Mouse (Mus musculus) spleen, adult 2 months (tissue): Measurements from ENCODE around the gene Farp1. TPM values are rescaled to one million over a fixed set of nuclear protein-coding genes. Genes with fewer than 3 reads are reported as not detected.

Experiments
- DNase-seq, 2 experiments: peaks; one replicate each; pipeline versions ENCODE4 v3.0.0 to v3.0.0-alpha.2; 2012 to 2021; ENCODE audit warnings: low spot score in 2 of 2, low read depth in 1 of 2
- H3K27ac ChIP-seq: fragments of 200-500 bp; 2 replicates; pipeline ENCODE4 v1.5.1; 2012; ENCODE audit warnings: low read length, inconsistent platforms; ENCODE audit not compliant: insufficient read depth
- H3K27me3 ChIP-seq: fragments of 200-500 bp; 2 replicates; pipeline ENCODE4 v1.6.1; 2012; ENCODE audit warnings: mild to moderate bottlenecking, moderate library complexity, low read length, inconsistent platforms; ENCODE audit not compliant: control insufficient read depth, insufficient read depth
- H3K36me3 ChIP-seq: fragments of 200-500 bp; 2 replicates; pipeline ENCODE4 v1.6.1; 2012; ENCODE audit warnings: mild to moderate bottlenecking, low read length, inconsistent platforms; ENCODE audit not compliant: control insufficient read depth, insufficient read depth
- H3K4me1 ChIP-seq: fragments of 200-500 bp; 2 replicates; pipeline ENCODE4 v1.6.1; 2011; ENCODE audit warnings: inconsistent platforms; ENCODE audit not compliant: control insufficient read depth, insufficient read depth, insufficient read length
- H3K4me3 ChIP-seq: fragments of 200-500 bp; 2 replicates; pipeline ENCODE4 v1.5.1; 2011; ENCODE audit warnings: mild to moderate bottlenecking, inconsistent platforms; ENCODE audit not compliant: insufficient read depth, insufficient read length; ENCODE audit errors: extremely low read depth
- CTCF ChIP-seq: fragments of 200-500 bp; IDR thresholded peaks from 2 replicates; pipeline ENCODE4 v1.5.1; 2011; ENCODE audit warnings: mild to moderate bottlenecking, inconsistent platforms; ENCODE audit not compliant: insufficient read depth, insufficient read length, insufficient replicate concordance; ENCODE audit errors: extremely low read depth
- POLR2A ChIP-seq: fragments of 200-500 bp; IDR thresholded peaks from 2 replicates; pipeline ENCODE4 v1.6.1; 2011; ENCODE audit warnings: low read depth, low read length, inconsistent platforms
- WGBS: fragments of 180-500 bp; shearing (Covaris S2); methylation state at CpG from one replicate; pipeline ENCODE4 v1.1.7; 2018; 5-methylcytosine and 5-hydroxymethylcytosine counted together
- polyA plus RNA-seq: library from polyadenylated mRNA; depleted of rRNA; stranded (reverse); fragments of >200 nt; gene quantifications from 2 replicates; pipeline ENCODE4 v1.2.3, GENCODE M21; 2012

Gene Farp1
- polyA plus RNA-seq, 1 experiment, result 3.0 TPM

DNA sequence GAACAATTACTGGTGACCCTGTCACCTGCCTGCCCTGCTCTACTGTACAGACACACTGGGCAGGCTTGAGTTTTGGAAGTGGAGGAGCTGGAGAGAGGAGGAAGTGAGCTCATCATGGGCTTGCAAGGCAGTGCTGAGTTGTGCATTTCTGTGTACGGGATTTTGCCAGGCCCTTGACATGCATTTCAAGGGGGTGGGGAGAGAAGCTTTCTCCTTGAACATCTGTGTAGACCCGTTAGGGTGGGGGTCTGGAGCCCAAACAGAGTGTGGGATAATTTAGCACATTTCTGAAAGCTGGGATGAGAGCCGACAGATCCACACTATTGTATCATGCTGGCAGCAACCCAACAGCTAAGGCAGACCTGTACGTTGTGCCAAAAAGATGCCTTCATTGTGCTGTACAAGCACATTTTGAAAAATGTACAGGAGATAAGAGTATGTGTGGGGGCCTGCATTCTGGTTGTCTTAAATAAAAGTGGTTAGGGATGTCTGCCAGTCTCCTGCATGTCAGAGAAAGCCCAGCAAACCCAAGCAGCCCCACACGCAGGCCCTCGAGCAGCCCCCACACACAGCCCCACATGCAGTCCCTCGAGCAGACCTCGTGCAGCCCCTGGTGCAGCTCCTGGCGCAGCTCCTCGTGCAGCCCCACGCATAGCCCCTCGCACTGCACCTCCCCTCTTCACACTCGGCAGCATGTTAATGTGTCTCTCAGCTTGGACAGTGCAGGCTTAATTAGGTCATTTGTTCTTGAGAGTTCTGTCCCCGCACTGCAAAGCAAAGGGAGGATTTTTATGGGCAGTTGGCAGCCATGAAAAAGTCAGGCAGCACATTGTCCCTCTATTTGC lies 27.5 kb downstream of the Farp1 start:
- WGBS, result 79% methylated on average over 14 of the region's 14 CpGs

GRCm38 (mm10) chr14:121064726-121065125 lies 29.7 kb downstream of the Farp1 start:
- no peak for TF ChIP-seq CTCF
- TF ChIP-seq POLR2A, result no peak
- 70% methylated on average over 1 of the region's 1 CpGs for WGBS
- Histone ChIP-seq H3K4me3 (no peak overlapping the region), H3K4me1 (no peaks in the 10 kb centered on the region), H3K27ac (no peak overlapping the region), H3K36me3 (no peaks in the 10 kb centered on the region), H3K27me3 (no peaks in the 10 kb centered on the region)
- no peak for DNase-seq

More for the DNA sequence above, 27.5 kb downstream of the Farp1 start:
- Histone ChIP-seq H3K36me3 (no peaks in the 10 kb centered on the region), H3K27me3 (no peaks in the 10 kb centered on the region), H3K27ac (no peak overlapping the region), H3K4me3 (no peak overlapping the region), H3K4me1 (no peaks in the 10 kb centered on the region)
- no peak for TF ChIP-seq POLR2A
- TF ChIP-seq CTCF, result no peak
- DNase-seq, result no peak

DNA sequence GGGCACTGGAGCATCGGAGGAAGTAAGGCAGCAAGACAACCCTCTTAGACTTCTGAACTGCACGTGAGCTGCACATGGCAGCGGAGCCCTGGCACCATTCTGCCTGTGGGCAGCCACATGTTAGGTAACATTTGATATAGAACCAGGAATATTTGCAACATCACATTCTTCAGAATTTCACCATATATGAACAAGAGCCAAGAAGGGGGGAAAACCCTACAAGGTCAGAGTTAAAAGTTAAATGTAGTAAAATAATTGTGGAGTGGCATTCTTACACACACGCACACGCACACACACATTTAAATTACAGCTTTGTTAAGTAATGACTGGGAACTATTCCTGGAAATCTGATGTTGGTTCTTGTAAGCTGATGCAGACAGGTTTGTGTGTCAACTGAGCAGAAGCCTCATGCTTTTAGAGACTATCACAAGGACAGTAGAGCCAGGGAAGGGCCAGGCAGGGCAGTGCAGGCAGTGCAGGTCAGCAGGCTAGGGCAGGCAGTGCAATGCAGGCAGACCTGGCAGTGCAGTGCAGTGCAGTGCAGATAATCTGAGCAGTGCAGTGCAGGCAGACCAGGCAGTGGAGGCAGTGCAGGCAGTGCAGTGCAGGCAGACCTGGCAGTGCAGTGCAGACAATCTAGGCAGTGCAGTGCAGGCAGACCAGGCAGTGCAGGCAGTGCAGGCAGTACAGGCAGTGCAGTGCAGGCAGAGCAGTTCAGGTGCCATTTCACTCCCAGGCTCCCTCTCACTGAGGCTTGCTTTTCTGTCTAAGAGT lies 38.3 kb downstream of the Farp1 start:
- no peak overlapping the region for H3K27ac ChIP-seq
- WGBS, result 92% methylated on average over 5 of the region's 5 CpGs
- H3K4me1 ChIP-seq, result no peaks in the 10 kb centered on the region
- no peak overlapping the region for H3K4me3 ChIP-seq
- H3K27me3 ChIP-seq, result no peaks in the 10 kb centered on the region
- no peaks in the 10 kb centered on the region for H3K36me3 ChIP-seq
- no peak for DNase-seq
- no peak for TF ChIP-seq CTCF
- TF ChIP-seq POLR2A, result no peak

DNA sequence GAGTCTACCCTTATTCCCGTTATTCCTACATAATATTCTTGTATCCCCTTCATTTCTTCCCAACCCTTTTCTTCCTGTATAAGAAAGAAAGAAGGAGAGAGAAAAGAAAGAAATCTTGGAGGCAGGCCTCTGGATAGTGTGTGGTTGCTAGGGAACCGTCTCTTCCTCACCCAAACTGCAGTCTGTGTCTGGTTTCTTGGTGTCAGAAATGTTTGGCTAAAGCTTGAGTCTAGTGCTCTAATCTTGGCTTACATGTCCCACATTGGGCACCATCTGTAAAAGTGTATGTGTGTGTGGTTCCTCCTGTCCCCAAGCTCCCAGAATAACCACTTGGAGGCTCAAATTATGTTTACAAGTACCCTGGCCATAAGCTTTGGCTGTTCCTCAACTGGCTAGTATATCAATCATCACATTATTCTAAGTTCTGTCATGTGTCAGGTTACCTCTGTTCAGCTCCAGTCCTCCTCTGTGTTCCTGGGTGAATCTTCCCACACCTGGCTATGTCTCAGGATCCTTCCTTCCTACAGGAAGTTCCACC lies 39.3 kb downstream of the Farp1 start:
- DNase-seq, result no peak
- TF ChIP-seq POLR2A, result no peak

DNA sequence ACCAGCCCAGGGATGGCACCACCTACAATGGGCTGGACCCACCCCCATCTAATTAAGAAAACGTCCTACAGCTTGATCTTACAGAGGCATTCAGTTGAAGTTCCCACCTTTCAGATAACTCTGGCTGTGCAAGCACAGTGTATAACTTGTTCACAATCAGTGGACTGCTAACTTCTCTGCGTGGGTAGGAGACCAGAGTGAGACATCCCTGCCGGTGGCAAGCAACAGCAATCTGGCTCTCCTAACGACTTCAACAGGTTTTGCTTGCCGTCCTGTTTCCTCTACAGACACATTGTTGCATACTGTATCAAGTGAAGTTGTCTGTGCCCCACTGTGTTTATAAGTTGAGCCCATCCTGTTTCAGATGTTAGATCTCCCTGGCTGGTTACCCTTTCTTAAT lies 45.7 kb downstream of the Farp1 start:
- no peaks in the 10 kb centered on the region for H3K27me3 ChIP-seq
- H3K4me1 ChIP-seq, result no peaks in the 10 kb centered on the region
- H3K27ac ChIP-seq, result no peak overlapping the region
- 85% methylated on average over 5 of the region's 5 CpGs for WGBS
- TF ChIP-seq POLR2A (no peak), CTCF (no peak)
- H3K36me3 ChIP-seq, result no peaks in the 10 kb centered on the region
- no peak for DNase-seq
- no peak overlapping the region for H3K4me3 ChIP-seq

More for the DNA sequence above, 39.3 kb downstream of the Farp1 start:
- no peaks in the 10 kb centered on the region for H3K27me3 ChIP-seq
- H3K4me1 ChIP-seq, result no peaks in the 10 kb centered on the region
- 77% methylated on average over 2 of the region's 2 CpGs for WGBS
- no peak overlapping the region for H3K27ac ChIP-seq
- no peak overlapping the region for H3K4me3 ChIP-seq
- H3K36me3 ChIP-seq, result no peaks in the 10 kb centered on the region

DNA sequence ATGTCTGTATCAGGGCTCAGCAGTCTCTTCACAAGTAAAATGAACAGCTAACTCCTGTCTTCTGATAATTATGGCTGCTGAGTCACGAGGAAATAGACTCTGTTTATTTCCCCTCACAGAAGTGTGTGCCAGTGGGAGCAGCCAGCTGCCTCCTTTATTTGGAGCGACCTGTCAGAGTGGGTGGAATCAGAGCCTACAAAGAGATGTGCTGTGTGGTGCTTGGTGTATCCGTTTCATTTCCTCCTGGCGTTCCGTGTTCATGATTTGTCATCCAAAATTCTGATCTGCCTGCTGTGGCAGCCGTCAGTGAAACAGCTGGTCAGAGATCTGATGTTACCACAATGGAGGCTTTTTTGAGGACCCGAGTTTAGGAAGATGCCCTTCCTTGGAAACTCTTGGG lies 47.3 kb downstream of the Farp1 start:
- H3K27ac ChIP-seq, result no peak overlapping the region
- no peaks in the 10 kb centered on the region for H3K4me1 ChIP-seq
- H3K4me3 ChIP-seq, result no peak overlapping the region
- whole genome bisulfite sequencing, result 59% methylated on average over 7 of the region's 7 CpGs
- no peak for TF ChIP-seq CTCF
- no peak for TF ChIP-seq POLR2A
- no peaks in the 10 kb centered on the region for H3K36me3 ChIP-seq
- no peaks in the 10 kb centered on the region for H3K27me3 ChIP-seq
- DNase-seq, result no peak
